Comparison of ENCODE assay signal across 12 mouse cellular contexts in the genomic region with DNA sequence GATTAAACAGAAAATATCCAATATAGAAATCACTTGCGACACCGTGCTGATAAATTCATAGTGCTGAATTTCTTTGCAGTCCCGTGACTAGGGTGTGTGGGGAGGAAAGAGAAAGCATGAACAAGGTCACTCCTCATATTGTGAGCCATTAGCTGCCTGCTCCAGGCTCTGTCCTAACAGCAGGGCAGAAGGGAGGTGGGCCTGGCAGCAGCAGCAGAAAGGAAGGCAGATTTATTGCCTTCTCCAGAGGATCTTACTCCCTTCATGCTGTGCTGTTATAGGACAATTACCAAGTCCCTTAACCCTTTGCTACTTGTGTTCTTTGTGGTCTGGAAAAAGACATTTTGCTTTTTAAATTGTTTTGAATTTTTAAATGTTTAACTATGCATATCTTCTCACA.
DNase-seq lines count a peak whose midpoint lies in the region; ATAC-seq lines count a peak whose summit lies in the region.
"Had no signal": no experiment of that assay in that cellular context is flagged by ENCODE, and none has a peak within 500 bp of the region (broad histone marks: within the 10 kb centered on the region; RNA-seq: fewer than 3 reads in every experiment).

No protein-coding gene starts in this region.

- H3K4me3 ChIP-seq in kidney, embryonic 16.5 days (ENCODE audit: low read length) = no peak overlapping the region
- no peak overlapping the region for H3K4me3 ChIP-seq in hindbrain, embryonic 13.5 days
- H3K4me3 ChIP-seq in neural tube, embryonic 12.5 days = no peak overlapping the region

- ATAC-seq in kidney, embryonic 16.5 days (ENCODE audit: low FRiP score, low TSS enrichment) = peak; percentile 92
- ATAC-seq in hindbrain, embryonic 13.5 days (ENCODE audit: low FRiP score) = peak; percentile 88
- ATAC-seq in neural tube, embryonic 12.5 days (ENCODE audit: low FRiP score, low read depth) = peak; percentile 97

- no peak overlapping the region for H3K9ac ChIP-seq in kidney, embryonic 16.5 days (replicated peaks; ENCODE audit: low read length)
- H3K9ac ChIP-seq in hindbrain, embryonic 13.5 days = no peak overlapping the region
- H3K9ac ChIP-seq in neural tube, embryonic 12.5 days = no peak overlapping the region

- H3K9me3 ChIP-seq in kidney, embryonic 16.5 days (ENCODE audit: low read length) = no peaks in the 10 kb centered on the region
- no peaks in the 10 kb centered on the region for H3K9me3 ChIP-seq in hindbrain, embryonic 13.5 days
- H3K9me3 ChIP-seq in neural tube, embryonic 12.5 days = no peaks in the 10 kb centered on the region
- H3K9me3 ChIP-seq: G1E had no signal

- H3K36me3 ChIP-seq in kidney, embryonic 16.5 days (ENCODE audit: insufficient read depth, low read length) = no peaks in the 10 kb centered on the region
- H3K36me3 ChIP-seq in hindbrain, embryonic 13.5 days = no peaks in the 10 kb centered on the region
- H3K36me3 ChIP-seq in neural tube, embryonic 12.5 days = no peaks in the 10 kb centered on the region
- H3K36me3 ChIP-seq: G1E had no signal

- H3K4me2 ChIP-seq in kidney, embryonic 16.5 days (replicated peaks; ENCODE audit: low read depth, low read length) = no peak overlapping the region
- H3K4me2 ChIP-seq in hindbrain, embryonic 13.5 days = no peak overlapping the region
- H3K4me2 ChIP-seq in neural tube, embryonic 12.5 days (replicated peaks) = peak overlapping the region; percentile 31
- H3K4me2 ChIP-seq: liver, embryonic 11.5 days had no signal

- no peak overlapping the region for H3K27ac ChIP-seq in kidney, embryonic 16.5 days (ENCODE audit: low read length)
- peak overlapping the region; percentile 66 for H3K27ac ChIP-seq in hindbrain, embryonic 13.5 days
- H3K27ac ChIP-seq in neural tube, embryonic 12.5 days = no peak overlapping the region

- 0 out of 2 replicates have a peak, but pooled peaks cover 4% of the 10 kb centered on the region for H3K4me1 ChIP-seq in kidney, embryonic 16.5 days (ENCODE audit: insufficient read depth, low read length)
- peaks cover 15% of the 10 kb centered on the region for H3K4me1 ChIP-seq in hindbrain, embryonic 13.5 days (replicated peaks)
- peaks cover 14% of the 10 kb centered on the region for H3K4me1 ChIP-seq in neural tube, embryonic 12.5 days

- 27% methylated on average over 3 of the region's 3 CpGs for WGBS in kidney, embryonic 16.5 days
- whole genome bisulfite sequencing in hindbrain, embryonic 13.5 days = 45% methylated on average over 3 of the region's 3 CpGs
- 13% methylated on average over 3 of the region's 3 CpGs for WGBS in neural tube, embryonic 12.5 days

- peak; percentile 10 for DNase-seq in adrenal gland, postnatal 10 days
- DNase-seq in adrenal gland, postnatal 4 days (ENCODE audit: low spot score in 2 of 2) = no peak
- no peak for DNase-seq in kidney, adult 11 months
- no peak for DNase-seq in ovary, postnatal 14 days (ENCODE audit: low spot score)
- no peak for DNase-seq in urinary bladder, adult 18-20 months (ENCODE audit: low spot score in 2 of 2)
- DNase-seq: layer of hippocampus, postnatal 36 days; lung, postnatal 36 days had no signal

- H3K27me3 ChIP-seq in kidney, embryonic 16.5 days (ENCODE audit: insufficient read depth, low read length) = no peaks in the 10 kb centered on the region
- no peaks in the 10 kb centered on the region for H3K27me3 ChIP-seq in hindbrain, embryonic 13.5 days
- no peaks in the 10 kb centered on the region for H3K27me3 ChIP-seq in neural tube, embryonic 12.5 days (replicated peaks)
